Mouse (Mus musculus) liver, embryonic 13.5 days (tissue): ENCODE results near the gene Idnk. TPM values are rescaled to one million over a fixed set of nuclear protein-coding genes. Genes with fewer than 3 reads are reported as not detected.

Experiments
- polyA plus RNA-seq: library from polyadenylated mRNA; unstranded; fragments of >200 nt; fragmentation: Nextera tagmentation; extraction: Ambion mirVana; gene quantifications from 2 replicates; pipeline ENCODE4 v1.2.1, GENCODE M21; 2015

Idnk gene
- polyA plus RNA-seq, 1 experiment from 2014 or later, result 21.8 TPM

Other genes starting within 250 kb of the Idnk start
- gene Spock1, start 249.3 kb upstream of the Idnk start, polyA plus RNA-seq, result 0.22 and 0.24 TPM in 2 replicates
- gene Klhl3, start 44.1 kb upstream of the Idnk start, polyA plus RNA-seq, result 0.79 and 0.91 TPM in 2 replicates
- 12.5 and 15.3 TPM in 2 replicates for gene Hnrnpa0, start 29.1 kb upstream of the Idnk start, polyA plus RNA-seq
- 46.0 and 57.4 TPM in 2 replicates for gene Ubqln1, start 58.0 kb downstream of the Idnk start, polyA plus RNA-seq
- 4.6 and 6.0 TPM in 2 replicates for gene Gkap1, start 118.0 kb downstream of the Idnk start, polyA plus RNA-seq
- 0.05 and 0.12 TPM in 2 replicates for gene Kif27, start 201.5 kb downstream of the Idnk start, polyA plus RNA-seq
- 24.2 and 24.6 TPM in 2 replicates for gene 2210016F16Rik, start 227.6 kb downstream of the Idnk start, polyA plus RNA-seq
- 14.9 and 20.6 TPM in 2 replicates for gene Rmi1, start 244.6 kb downstream of the Idnk start, polyA plus RNA-seq
- gene Hnrnpk, start 245.7 kb downstream of the Idnk start, polyA plus RNA-seq, result 751 and 991 TPM in 2 replicates